8 mouse cellular contexts compared by ENCODE assay signal in genomic region chr6:28833380-28833822, GRCm38 (mm10). TPM values are rescaled to one million over a fixed set of nuclear protein-coding genes. Genes with fewer than 3 reads are reported as not detected.
DNase-seq lines count a peak whose midpoint lies in the region; ATAC-seq lines count a peak whose summit lies in the region.

No protein-coding gene starts in this region.

- H3K9me3 ChIP-seq in forebrain, embryonic 15.5 days = no peaks in the 10 kb centered on the region
- no peaks in the 10 kb centered on the region for H3K9me3 ChIP-seq in intestine, embryonic 15.5 days
- no peaks in the 10 kb centered on the region for H3K9me3 ChIP-seq in neural tube, embryonic 15.5 days (replicated peaks)

- H3K36me3 ChIP-seq in forebrain, embryonic 15.5 days = peaks cover 7% of the 10 kb centered on the region; the same call in 1 of the 2 replicates
- no peaks in the 10 kb centered on the region for H3K36me3 ChIP-seq in intestine, embryonic 15.5 days
- H3K36me3 ChIP-seq in neural tube, embryonic 15.5 days = 0 out of 2 replicates have a peak, but pooled peaks cover 3% of the 10 kb centered on the region

- H3K27ac ChIP-seq in forebrain, embryonic 15.5 days (replicated peaks) = peak overlapping the region; percentile 96
- H3K27ac ChIP-seq in intestine, embryonic 15.5 days = no peak overlapping the region
- peak overlapping the region; percentile 96 for H3K27ac ChIP-seq in neural tube, embryonic 15.5 days (replicated peaks)

- DNase-seq in kidney, adult 18-20 months = peak; percentile 14
- no peak for DNase-seq in kidney, postnatal 25 days
- DNase-seq in cerebellum, adult 11 months = peak; percentile 73
- DNase-seq in liver = peak; percentile 18

- peaks cover 42% of the 10 kb centered on the region for H3K4me1 ChIP-seq in forebrain, embryonic 15.5 days
- peaks cover 19% of the 10 kb centered on the region for H3K4me1 ChIP-seq in intestine, embryonic 15.5 days (replicated peaks)
- peaks cover 41% of the 10 kb centered on the region for H3K4me1 ChIP-seq in neural tube, embryonic 15.5 days

- H3K9ac ChIP-seq in forebrain, embryonic 15.5 days (replicated peaks) = peak overlapping the region; percentile 88
- H3K9ac ChIP-seq in intestine, embryonic 15.5 days = peak overlapping the region; percentile 59
- H3K9ac ChIP-seq in neural tube, embryonic 15.5 days (replicated peaks) = peak overlapping the region; percentile 97

- peak overlapping the region; percentile 76 for H3K4me3 ChIP-seq in forebrain, embryonic 15.5 days
- H3K4me3 ChIP-seq in intestine, embryonic 15.5 days (replicated peaks) = peak overlapping the region; percentile 61
- H3K4me3 ChIP-seq in neural tube, embryonic 15.5 days (replicated peaks) = peak overlapping the region; percentile 88

- peak overlapping the region; percentile 98 for H3K4me2 ChIP-seq in forebrain, embryonic 15.5 days (replicated peaks)
- peak overlapping the region; percentile 100 for H3K4me2 ChIP-seq in intestine, embryonic 15.5 days (replicated peaks)
- H3K4me2 ChIP-seq in neural tube, embryonic 15.5 days = peak overlapping the region; percentile 93

- under 1% methylated on average over 43 of the region's 43 CpGs for WGBS in forebrain, embryonic 15.5 days
- WGBS in intestine, embryonic 15.5 days = 2% methylated on average over 43 of the region's 43 CpGs
- under 1% methylated on average over 43 of the region's 43 CpGs for WGBS in neural tube, embryonic 15.5 days

- H3K27me3 ChIP-seq in forebrain, embryonic 15.5 days = no peaks in the 10 kb centered on the region
- H3K27me3 ChIP-seq in intestine, embryonic 15.5 days (replicated peaks) = peaks cover 12% of the 10 kb centered on the region
- no peaks in the 10 kb centered on the region for H3K27me3 ChIP-seq in neural tube, embryonic 15.5 days (replicated peaks)

- peak; percentile 69 for ATAC-seq in forebrain, embryonic 15.5 days (replicated peaks)
- ATAC-seq in intestine, embryonic 15.5 days = peak; percentile 58
- ATAC-seq in neural tube, embryonic 15.5 days (ENCODE audit: low FRiP score) = peak; percentile 76
- ATAC-seq in monocyte, adult 5-6 weeks (replicated peaks; ENCODE audit: insufficient number of reproducible peaks, low FRiP score, low TSS enrichment, poor library complexity, severe bottlenecking) = no peak

RNA-seq across cellular contexts. Expression of gene Lrrc4, which starts 1.9 kb away (rescaled TPM):
- 6.4 and 6.5 TPM in 2 replicates for polyA plus RNA-seq in forebrain, embryonic 15.5 days (2015; fragmentation: Nextera tagmentation; extraction: Ambion mirVana)
- 0.31 and 0.52 TPM in 2 replicates for polyA plus RNA-seq in intestine, embryonic 15.5 days (2015; fragmentation: Nextera tagmentation; extraction: Ambion mirVana)
- polyA plus RNA-seq in neural tube, embryonic 15.5 days (2015; fragmentation: Nextera tagmentation; extraction: Ambion mirVana) = 7.2 and 8.5 TPM in 2 replicates
- 0.32 to 0.68 TPM in 2 of 3 replicates, not detected in the other for total RNA-seq in monocyte, adult 5-6 weeks (2017)

Comparison
In these comparisons a context has a peak if more than half of its experiments do, and no peak if none do; other contexts are left out.
1. DNase-seq: peak in kidney, adult 18-20 months (single experiment), cerebellum, adult 11 months (single experiment) and liver (single experiment); none in kidney, postnatal 25 days (0 of 2).
2. Peak in every context shown above with its lines, with median percentiles within 50 percentile points of each other: H3K4me2 ChIP-seq, H3K4me3 ChIP-seq and H3K9ac ChIP-seq.